Mouse (Mus musculus) neural tube, embryonic 12.5 days (tissue): ENCODE measurements at regions not wholly inside any gene's neighbourhood (a gene's known extent, or its start where the extent isn't known, plus 50 kb on each side); places are given as distances from the start of the nearest gene placed in this dataset.

Experiments used
- ATAC-seq: fragments of 200-750 bp; cut with Nextera tagmentation; 2 replicates; pipeline ENCODE4 v1.8.0; 2017; ENCODE audit warnings: low read depth, mild to moderate bottlenecking, moderate TSS enrichment, moderate library complexity; ENCODE audit not compliant: low FRiP score
- H3K27ac ChIP-seq: fragments of 300-500 bp; sonication (generic); 2 replicates; pipeline ENCODE4 v1.5.1; 2016
- H3K27me3 ChIP-seq: fragments of 300-500 bp; sonication (generic); replicated peaks from 2 replicates; pipeline ENCODE4 v1.6.1; 2016; ENCODE audit warnings: mild to moderate bottlenecking
- H3K36me3 ChIP-seq: fragments of 300-500 bp; sonication (generic); 2 replicates; pipeline ENCODE4 v1.6.1; 2016; ENCODE audit warnings: mild to moderate bottlenecking
- H3K4me1 ChIP-seq: fragments of 300-500 bp; sonication (generic); 2 replicates; pipeline ENCODE4 v1.6.1; 2016
- H3K4me2 ChIP-seq: fragments of 300-500 bp; sonication (generic); replicated peaks from 2 replicates; pipeline ENCODE4 v1.6.1; 2016; ENCODE audit warnings: mild to moderate bottlenecking
- H3K4me3 ChIP-seq: fragments of 300-500 bp; sonication (generic); 2 replicates; pipeline ENCODE4 v1.5.1; 2016
- H3K9ac ChIP-seq: fragments of 300-500 bp; sonication (generic); 2 replicates; pipeline ENCODE4 v1.6.1; 2016; ENCODE audit warnings: mild to moderate bottlenecking
- H3K9me3 ChIP-seq: fragments of 300-500 bp; sonication (generic); 2 replicates; pipeline ENCODE4 v1.6.1; 2016; ENCODE audit warnings: mild to moderate bottlenecking
- WGBS: fragments of 180-500 bp; shearing (Covaris S2); methylation state at CpG from one replicate; pipeline ENCODE4 v1.1.7; 2016; 5-methylcytosine and 5-hydroxymethylcytosine counted together

- H3K9me3 ChIP-seq = no peaks in the 10 kb centered on the region
- 82% methylated on average over 8 of the region's 8 CpGs for WGBS
- H3K4me2 ChIP-seq = no peak overlapping the region
- no peak overlapping the region for H3K4me3 ChIP-seq
- H3K27ac ChIP-seq = no peak overlapping the region
- H3K4me1 ChIP-seq = no peaks in the 10 kb centered on the region
- no peak overlapping the region for H3K9ac ChIP-seq
- no peaks in the 10 kb centered on the region for H3K27me3 ChIP-seq
- ATAC-seq = no peak
- H3K36me3 ChIP-seq = no peaks in the 10 kb centered on the region
Observed at GRCm38 (mm10) chr4:142671872-142672458, 432.8 kb upstream of the Kazn start.

DNA sequence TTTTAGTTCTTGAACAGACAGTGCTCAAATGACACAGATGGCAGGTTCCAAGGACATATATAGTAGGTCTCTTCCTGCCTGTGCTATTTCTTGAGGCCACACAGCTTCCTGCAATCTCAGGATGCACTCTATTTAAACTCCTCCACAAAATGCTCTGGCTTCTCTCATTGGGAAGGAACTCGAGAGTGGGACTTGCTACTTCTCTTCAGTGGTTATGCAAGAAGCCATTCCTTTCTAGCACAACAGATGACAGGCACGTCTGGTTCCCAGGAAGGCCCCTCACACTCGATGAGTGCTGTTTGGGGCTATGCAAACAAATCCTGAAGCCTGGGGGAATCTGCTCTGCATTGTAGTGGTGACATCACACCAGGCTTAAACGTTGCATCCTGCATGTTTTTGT is 425.6 kb upstream of the Kazn start:
- Histone ChIP-seq H3K27ac (no peak overlapping the region), H3K9ac (no peak overlapping the region), H3K4me3 (no peak overlapping the region), H3K4me2 (no peak overlapping the region), H3K27me3 (no peaks in the 10 kb centered on the region), H3K36me3 (no peaks in the 10 kb centered on the region), H3K9me3 (no peaks in the 10 kb centered on the region), H3K4me1 (no peaks in the 10 kb centered on the region)
- WGBS = 73% methylated on average over 4 of the region's 4 CpGs
- ATAC-seq = no peak

GRCm38 (mm10) chr4:142658156-142658555 is 419.0 kb upstream of the Kazn start:
- 79% methylated on average over 6 of the region's 6 CpGs for WGBS
- Histone ChIP-seq H3K4me2 (no peak overlapping the region), H3K27me3 (no peaks in the 10 kb centered on the region)

DNA sequence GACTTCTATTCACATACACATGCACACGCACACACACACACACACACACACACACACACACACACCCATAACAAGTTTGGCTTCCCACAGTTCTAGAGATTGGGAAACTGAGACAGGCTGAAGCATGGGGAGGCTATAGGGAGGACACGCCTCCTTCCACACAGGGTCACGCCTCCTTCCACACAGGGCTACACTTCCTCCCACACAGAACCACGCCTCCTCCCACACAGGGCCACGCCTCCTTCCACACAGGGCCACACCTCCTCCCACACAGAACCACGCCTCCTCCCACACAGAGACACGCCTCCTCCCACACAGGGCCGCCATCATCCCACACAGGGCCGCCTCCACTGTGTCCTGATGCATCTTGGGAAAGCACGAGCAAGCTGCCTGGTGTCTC is 401.9 kb upstream of the Kazn start:
- 0 out of 2 replicates have a peak, but pooled peaks have one; percentile 5 for ATAC-seq
- peaks cover 9% of the 10 kb centered on the region; the same call in 1 of the 2 replicates for H3K4me1 ChIP-seq

More at GRCm38 (mm10) chr4:142658156-142658555, 419.0 kb upstream of the Kazn start:
- no peak overlapping the region for H3K9ac ChIP-seq
- H3K4me3 ChIP-seq = no peak overlapping the region
- ATAC-seq = no peak
- H3K4me1 ChIP-seq = no peaks in the 10 kb centered on the region
- H3K27ac ChIP-seq = no peak overlapping the region
- no peaks in the 10 kb centered on the region for H3K36me3 ChIP-seq
- no peaks in the 10 kb centered on the region for H3K9me3 ChIP-seq

DNA sequence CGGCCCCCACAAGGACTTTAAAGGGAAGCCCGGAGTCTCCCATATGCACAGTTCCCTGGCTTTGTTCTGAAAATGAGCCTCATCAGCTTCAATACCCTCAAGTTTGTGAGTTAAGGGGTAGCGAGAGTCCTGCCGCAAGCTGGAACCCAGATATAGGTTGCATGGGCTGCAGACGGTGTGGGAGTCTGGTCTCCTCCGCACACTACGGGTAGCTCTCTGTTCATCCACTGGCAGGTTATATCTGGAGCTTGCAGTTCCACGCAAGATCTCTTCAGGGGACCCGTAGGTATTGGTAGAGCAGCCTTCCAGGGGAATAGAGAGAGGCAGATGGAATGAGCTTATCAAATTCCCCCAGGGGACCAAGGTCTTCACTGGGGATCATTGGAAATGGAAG is 400.1 kb upstream of the Kazn start:
- no peak overlapping the region for H3K27ac ChIP-seq
- peak overlapping the region; percentile 32 for H3K4me2 ChIP-seq
- H3K9ac ChIP-seq = no peak overlapping the region
- no peaks in the 10 kb centered on the region for H3K36me3 ChIP-seq
- H3K4me1 ChIP-seq = peaks cover 9% of the 10 kb centered on the region; the same call in 1 of the 2 replicates
- WGBS = 44% methylated on average over 9 of the region's 9 CpGs
- H3K4me3 ChIP-seq = no peak overlapping the region
- ATAC-seq = no peak
- H3K27me3 ChIP-seq = no peaks in the 10 kb centered on the region
- H3K9me3 ChIP-seq = no peaks in the 10 kb centered on the region

More for the DNA sequence above, 401.9 kb upstream of the Kazn start:
- H3K36me3 ChIP-seq = no peaks in the 10 kb centered on the region
- 89% methylated on average over 10 of the region's 10 CpGs for WGBS
- no peaks in the 10 kb centered on the region for H3K9me3 ChIP-seq
- H3K4me2 ChIP-seq = no peak overlapping the region
- no peak overlapping the region for H3K27ac ChIP-seq
- H3K9ac ChIP-seq = no peak overlapping the region
- H3K4me3 ChIP-seq = no peak overlapping the region
- H3K27me3 ChIP-seq = no peaks in the 10 kb centered on the region

- no peaks in the 10 kb centered on the region for H3K27me3 ChIP-seq
- 15% methylated on average over 13 of the region's 13 CpGs for WGBS
- H3K4me1 ChIP-seq = peaks cover 9% of the 10 kb centered on the region; the same call in 1 of the 2 replicates
- no peak for ATAC-seq
- no peaks in the 10 kb centered on the region for H3K36me3 ChIP-seq
- H3K9ac ChIP-seq = 0 out of 2 replicates have a peak overlapping the region, but pooled peaks have one; percentile 14
- H3K4me3 ChIP-seq = no peak overlapping the region
- peak overlapping the region; percentile 32 for H3K4me2 ChIP-seq
- no peak overlapping the region for H3K27ac ChIP-seq
- no peaks in the 10 kb centered on the region for H3K9me3 ChIP-seq
Observed at GRCm38 (mm10) chr4:142638733-142639339, 399.6 kb upstream of the Kazn start.

DNA sequence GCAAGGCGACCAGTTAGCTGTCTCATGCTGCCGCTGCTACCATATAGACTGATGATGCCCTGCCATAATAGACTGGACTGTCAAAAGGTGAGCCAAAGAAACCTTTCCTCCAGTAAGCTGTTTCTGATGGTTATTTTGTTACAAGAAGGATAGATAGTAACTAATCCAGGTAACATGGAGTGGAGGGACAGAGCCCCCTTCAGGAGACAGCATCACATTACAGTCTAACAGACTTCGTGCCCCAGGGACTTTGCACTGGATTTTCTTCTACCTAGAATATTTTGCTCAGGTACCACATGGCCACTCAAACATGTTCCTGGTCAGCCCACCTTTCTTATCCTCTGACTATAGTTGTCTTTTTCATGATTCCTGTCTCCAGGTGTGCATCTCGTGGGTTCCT is 398.9 kb upstream of the Kazn start:
- ATAC-seq = no peak
- H3K9me3 ChIP-seq = no peaks in the 10 kb centered on the region
- WGBS = 88% methylated on average over 4 of the region's 4 CpGs
- H3K4me1 ChIP-seq = peaks cover 9% of the 10 kb centered on the region; the same call in 1 of the 2 replicates
- no peak overlapping the region for H3K4me2 ChIP-seq
- no peak overlapping the region for H3K4me3 ChIP-seq
- H3K36me3 ChIP-seq = no peaks in the 10 kb centered on the region
- no peaks in the 10 kb centered on the region for H3K27me3 ChIP-seq
- H3K9ac ChIP-seq = no peak overlapping the region
- H3K27ac ChIP-seq = no peak overlapping the region

DNA sequence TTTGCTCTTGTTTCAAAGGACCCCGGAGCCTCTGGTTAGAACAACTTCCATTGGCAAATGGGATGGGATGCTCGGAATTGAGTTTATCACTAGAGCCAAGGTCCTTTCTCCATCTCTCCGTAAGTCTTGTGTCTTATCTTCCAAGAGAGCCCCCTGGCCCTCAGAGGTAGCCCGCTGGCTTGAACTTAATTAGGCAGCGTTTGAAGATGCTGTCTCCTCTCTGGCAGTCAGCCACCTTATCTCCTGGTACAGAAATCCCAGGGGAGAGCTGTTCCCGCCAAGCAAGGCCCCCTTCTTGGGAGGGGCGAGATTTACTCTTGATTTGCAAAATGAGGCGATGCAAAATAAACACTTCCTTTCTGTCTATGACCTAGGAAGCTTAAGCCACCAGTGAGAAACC is 395.2 kb upstream of the Kazn start:
- peaks cover 8% of the 10 kb centered on the region; the same call in 1 of the 2 replicates for H3K4me1 ChIP-seq
- no peak overlapping the region for H3K4me3 ChIP-seq
- H3K9ac ChIP-seq = no peak overlapping the region
- 81% methylated on average over 8 of the region's 8 CpGs for WGBS
- no peak overlapping the region for H3K27ac ChIP-seq
- no peak overlapping the region for H3K4me2 ChIP-seq
- no peaks in the 10 kb centered on the region for H3K36me3 ChIP-seq
- no peak for ATAC-seq
- H3K9me3 ChIP-seq = no peaks in the 10 kb centered on the region
- H3K27me3 ChIP-seq = no peaks in the 10 kb centered on the region

DNA sequence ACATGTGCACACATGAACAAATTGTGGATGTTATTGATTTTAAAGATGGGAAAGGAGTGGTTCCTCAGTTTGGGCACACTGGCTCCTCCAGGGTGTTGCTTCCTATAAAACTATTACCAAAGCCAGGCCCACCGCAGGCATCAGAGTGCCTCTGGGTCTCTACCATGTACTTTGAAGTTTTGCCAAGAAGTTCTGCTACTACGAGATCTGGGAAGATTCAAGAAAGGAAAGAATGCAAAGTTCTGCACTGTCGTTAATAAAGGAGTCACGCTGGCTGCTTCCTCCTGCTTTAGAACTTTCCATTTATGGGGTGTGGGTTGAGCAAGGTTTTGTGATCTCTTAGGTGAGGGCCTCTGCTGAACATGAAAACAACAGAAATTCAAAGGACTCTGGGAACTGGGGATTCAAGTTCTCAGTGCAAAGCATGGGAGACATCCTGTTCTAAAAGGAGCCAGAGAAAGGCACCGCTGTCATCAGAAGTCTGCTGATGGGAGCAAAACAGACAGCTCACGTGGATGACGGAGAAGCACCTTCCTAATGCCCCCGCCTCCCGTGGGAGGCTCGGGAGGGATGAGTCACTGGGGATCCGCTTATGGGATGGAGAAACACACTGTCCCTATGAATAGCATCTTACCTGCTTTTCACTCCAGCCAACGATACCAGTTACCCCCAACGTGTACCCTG is 394.6 kb upstream of the Kazn start:
- 82% methylated on average over 13 of the region's 13 CpGs for WGBS

DNA sequence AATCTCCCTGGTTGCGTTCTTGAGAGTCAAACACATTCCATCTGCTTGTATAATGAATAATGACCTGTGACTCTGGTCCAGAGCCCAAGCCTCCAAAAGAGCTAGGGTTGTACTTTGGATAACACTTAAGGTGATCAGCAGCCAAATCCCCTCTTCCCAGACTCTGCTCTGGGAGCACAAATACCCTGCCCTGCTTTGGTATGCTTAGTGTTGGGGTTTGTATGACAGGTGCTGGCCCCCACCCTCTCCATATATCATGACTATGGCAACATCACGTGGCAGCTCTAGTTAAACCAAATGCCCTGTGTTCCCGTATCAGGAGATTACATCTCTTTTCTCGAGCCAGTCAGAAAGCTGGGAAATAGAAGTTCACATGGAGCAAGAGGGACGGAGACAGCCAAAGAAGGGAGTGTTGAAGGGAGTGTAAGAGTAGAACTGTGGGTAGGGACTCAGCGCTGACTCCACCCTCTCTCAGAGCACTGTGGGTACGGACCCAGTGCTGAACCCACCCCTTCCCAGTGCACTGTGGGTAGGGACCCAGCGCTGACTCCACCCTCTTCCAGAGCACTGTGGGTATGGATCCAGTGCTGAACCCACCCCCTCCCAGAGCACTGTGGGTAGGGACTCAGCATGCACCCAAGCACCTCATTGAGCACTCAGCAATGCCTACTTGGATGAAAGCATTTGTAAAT is 387.4 kb upstream of the Kazn start:
- Histone ChIP-seq H3K4me2 (no peak overlapping the region), H3K9ac (no peak overlapping the region), H3K9me3 (no peaks in the 10 kb centered on the region), H3K4me1 (peaks cover 3% of the 10 kb centered on the region; the same call in 1 of the 2 replicates), H3K27me3 (no peaks in the 10 kb centered on the region), H3K36me3 (no peaks in the 10 kb centered on the region), H3K27ac (no peak overlapping the region), H3K4me3 (no peak overlapping the region)
- ATAC-seq = no peak
- 82% methylated on average over 8 of the region's 8 CpGs for WGBS

More for the DNA sequence above, 394.6 kb upstream of the Kazn start:
- Histone ChIP-seq H3K27ac (no peak overlapping the region), H3K9me3 (no peaks in the 10 kb centered on the region), H3K9ac (no peak overlapping the region), H3K4me2 (no peak overlapping the region), H3K27me3 (no peaks in the 10 kb centered on the region), H3K4me3 (no peak overlapping the region), H3K36me3 (no peaks in the 10 kb centered on the region), H3K4me1 (peaks cover 3% of the 10 kb centered on the region; the same call in 1 of the 2 replicates)
- no peak for ATAC-seq

- Histone ChIP-seq H3K4me2 (no peak overlapping the region), H3K27me3 (no peaks in the 10 kb centered on the region), H3K36me3 (no peaks in the 10 kb centered on the region), H3K9me3 (no peaks in the 10 kb centered on the region), H3K4me3 (no peak overlapping the region), H3K9ac (no peak overlapping the region), H3K27ac (no peak overlapping the region), H3K4me1 (peaks cover 3% of the 10 kb centered on the region; the same call in 1 of the 2 replicates)
- ATAC-seq = no peak
- 69% methylated on average over 3 of the region's 3 CpGs for WGBS
Observed at GRCm38 (mm10) chr4:142625456-142625855, 386.3 kb upstream of the Kazn start.
